Mouse (Mus musculus) heart, postnatal 0 days (tissue): ENCODE results near the gene Iqcf1. TPM values are rescaled to one million over a fixed set of nuclear protein-coding genes. Genes with fewer than 3 reads are reported as not detected.

Source experiments
- ATAC-seq: fragments of 200-750 bp; cut with Nextera tagmentation; 2 replicates; pipeline ENCODE4 v1.8.0; 2017; ENCODE audit warnings: low read depth, moderate number of reproducible peaks, moderate library complexity; ENCODE audit not compliant: insufficient read depth
- DNase-seq: peaks from one replicate; pipeline ENCODE4 v3.0.0-alpha.2; 2016; ENCODE audit warnings: low spot score
- H3K27ac ChIP-seq: fragments of 300-500 bp; sonication (generic); 2 replicates; pipeline ENCODE4 v1.5.1; 2014; ENCODE audit warnings: low read depth, mild to moderate bottlenecking
- H3K27me3 ChIP-seq: fragments of 300-500 bp; sonication (generic); 2 replicates; pipeline ENCODE4 v1.6.1; 2014; ENCODE audit warnings: low read length, mixed read lengths; ENCODE audit not compliant: control insufficient read depth, insufficient read depth
- H3K36me3 ChIP-seq: fragments of 300-500 bp; sonication (generic); replicated peaks from 2 replicates; pipeline ENCODE4 v1.6.1; 2014; ENCODE audit warnings: low read length, mixed read lengths; ENCODE audit not compliant: control insufficient read depth, insufficient read depth
- H3K4me1 ChIP-seq: fragments of 300-500 bp; sonication (generic); 2 replicates; pipeline ENCODE4 v1.6.1; 2014; ENCODE audit warnings: antibody characterized with exemption; ENCODE audit not compliant: control insufficient read depth, insufficient read depth
- H3K4me2 ChIP-seq: fragments of 300-500 bp; sonication (generic); 2 replicates; pipeline ENCODE4 v1.6.1; 2014; ENCODE audit warnings: low read depth, mild to moderate bottlenecking, low read length, moderate library complexity
- H3K4me3 ChIP-seq: fragments of 300-500 bp; sonication (generic); 2 replicates; pipeline ENCODE4 v1.5.1; 2014; ENCODE audit warnings: low read depth, low read length
- H3K9ac ChIP-seq: fragments of 300-500 bp; sonication (generic); replicated peaks from 2 replicates; pipeline ENCODE4 v1.6.1; 2014; ENCODE audit warnings: low read depth, low read length, mixed read lengths
- H3K9me3 ChIP-seq: fragments of 300-500 bp; sonication (generic); replicated peaks from 2 replicates; pipeline ENCODE4 v1.6.1; 2016; ENCODE audit warnings: low read length; ENCODE audit not compliant: control insufficient read depth
- CTCF ChIP-seq: IDR thresholded peaks from 2 replicates; pipeline ENCODE4 v1.5.1; 2016; ENCODE audit warnings: antibody characterized with exemption, control low read depth, low read depth
- EP300 ChIP-seq: IDR thresholded peaks from 2 replicates; pipeline ENCODE4 v1.6.1; 2016; ENCODE audit warnings: antibody characterized with exemption, low read depth
- WGBS: fragments of 180-500 bp; shearing (Covaris S2); extraction: QIAGEN DNeasy Blood & Tissue Kit; methylation state at CpG from one replicate; pipeline ENCODE4 v1.1.7; 2014; 5-methylcytosine and 5-hydroxymethylcytosine counted together
- polyA plus RNA-seq: library from polyadenylated mRNA; unstranded; fragments of >200 nt; fragmentation: Nextera tagmentation; extraction: Ambion mirVana; gene quantifications from 2 replicates; pipeline ENCODE4 v1.2.1, GENCODE M21; 2015
- total RNA-seq: library from RNA; depleted of rRNA; stranded (reverse); fragments of >200 nt; gene quantifications from 2 replicates; pipeline ENCODE4 v1.2.3, GENCODE M21; 2014; ENCODE audit warnings: low replicate concordance; rRNA removed

Iqcf1 gene
- total and polyA plus RNA-seq, 2 experiments from 2014 or later = not detected

- WGBS = 65% methylated on average over 8 of the region's 8 CpGs
- Histone ChIP-seq H3K27me3 (no peaks in the 10 kb centered on the region), H3K9me3 (no peaks in the 10 kb centered on the region), H3K4me3 (no peak overlapping the region), H3K27ac (no peak overlapping the region), H3K4me2 (no peak overlapping the region), H3K36me3 (no peaks in the 10 kb centered on the region), H3K9ac (no peak overlapping the region), H3K4me1 (no peaks in the 10 kb centered on the region)
- TF ChIP-seq CTCF (no peak), EP300 (no peak)
- ATAC-seq = no peak
- no peak for DNase-seq
Measured at GRCm38 (mm10) chr9:106519909-106520308, 20.1 kb downstream of the Iqcf1 start.

GRCm38 (mm10) chr9:106531833-106532232 is 32.1 kb downstream of the Iqcf1 start:
- no peak for DNase-seq
- no peaks in the 10 kb centered on the region for H3K36me3 ChIP-seq
- H3K4me2 ChIP-seq = no peak overlapping the region
- no peaks in the 10 kb centered on the region for H3K9me3 ChIP-seq
- H3K4me1 ChIP-seq = no peaks in the 10 kb centered on the region
- no peak overlapping the region for H3K9ac ChIP-seq
- no peaks in the 10 kb centered on the region for H3K27me3 ChIP-seq
- no peak for ATAC-seq
- H3K4me3 ChIP-seq = no peak overlapping the region
- H3K27ac ChIP-seq = no peak overlapping the region
- TF ChIP-seq CTCF (peak; percentile 80), EP300 (no peak)
- WGBS = 30% methylated on average over 3 of the region's 3 CpGs

- DNase-seq (no peak), ATAC-seq (no peak)
- Histone ChIP-seq H3K9me3 (no peaks in the 10 kb centered on the region), H3K4me2 (no peak overlapping the region), H3K9ac (no peak overlapping the region), H3K4me1 (no peaks in the 10 kb centered on the region), H3K27ac (no peak overlapping the region), H3K27me3 (no peaks in the 10 kb centered on the region), H3K36me3 (no peaks in the 10 kb centered on the region), H3K4me3 (no peak overlapping the region)
- WGBS = 91% methylated on average over 7 of the region's 7 CpGs
- no peak for TF ChIP-seq EP300
- TF ChIP-seq CTCF = no peak
Measured at GRCm38 (mm10) chr9:106534296-106534695, 34.5 kb downstream of the Iqcf1 start.

- TF ChIP-seq CTCF (no peak), EP300 (no peak)
- H3K9me3 ChIP-seq = no peaks in the 10 kb centered on the region
Measured at GRCm38 (mm10) chr9:106534975-106535374, 35.2 kb downstream of the Iqcf1 start.

More at GRCm38 (mm10) chr9:106534975-106535374, 35.2 kb downstream of the Iqcf1 start:
- Histone ChIP-seq H3K4me1 (no peaks in the 10 kb centered on the region), H3K9ac (no peak overlapping the region), H3K27ac (no peak overlapping the region), H3K27me3 (no peaks in the 10 kb centered on the region), H3K4me3 (no peak overlapping the region), H3K36me3 (no peaks in the 10 kb centered on the region), H3K4me2 (no peak overlapping the region)
- 73% methylated on average over 11 of the region's 11 CpGs for WGBS
- no peak for DNase-seq
- ATAC-seq = no peak

Other genes starting within 250 kb of the Iqcf1 start
- 12.3 and 38.0 TPM in 2 replicates for gene Poc1a, start 218.9 kb upstream of the Iqcf1 start, total RNA-seq
- gene Poc1a, start 218.9 kb upstream of the Iqcf1 start, polyA plus RNA-seq = 13.6 and 13.8 TPM in 2 replicates
- 46.9 and 47.7 TPM in 2 replicates for gene Dusp7, start 131.3 kb upstream of the Iqcf1 start, total RNA-seq
- gene Dusp7, start 131.3 kb upstream of the Iqcf1 start, polyA plus RNA-seq = 9.1 and 10.3 TPM in 2 replicates
- 783 and 913 TPM in 2 replicates for gene Rpl29, start 70.5 kb upstream of the Iqcf1 start, total RNA-seq
- 504 and 531 TPM in 2 replicates for gene Rpl29, start 70.5 kb upstream of the Iqcf1 start, polyA plus RNA-seq
- 38.5 and 45.3 TPM in 2 replicates for gene Acy1, start 61.6 kb upstream of the Iqcf1 start, total RNA-seq
- gene Acy1, start 61.6 kb upstream of the Iqcf1 start, polyA plus RNA-seq = 19.0 and 20.1 TPM in 2 replicates
- 14.9 and 46.8 TPM in 2 replicates for gene Abhd14b, start 52.5 kb upstream of the Iqcf1 start, total RNA-seq
- 5.3 and 5.9 TPM in 2 replicates for gene Abhd14b, start 52.5 kb upstream of the Iqcf1 start, polyA plus RNA-seq
- 57.3 and 64.8 TPM in 2 replicates for gene Abhd14a, start 52.3 kb upstream of the Iqcf1 start, total RNA-seq
- gene Abhd14a, start 52.3 kb upstream of the Iqcf1 start, polyA plus RNA-seq = 45.8 and 47.1 TPM in 2 replicates
- 157 and 188 TPM in 2 replicates for gene Pcbp4, start 46.7 kb upstream of the Iqcf1 start, total RNA-seq
- 40.9 and 44.1 TPM in 2 replicates for gene Pcbp4, start 46.7 kb upstream of the Iqcf1 start, polyA plus RNA-seq
- not detected in 2 replicates for gene Gpr62, start 34.0 kb upstream of the Iqcf1 start, total RNA-seq
- gene Gpr62, start 34.0 kb upstream of the Iqcf1 start, polyA plus RNA-seq = 0.11 TPM in 1 of 2 replicates, not detected in the other
- 16.5 and 54.6 TPM in 2 replicates for gene Rrp9, start 24.0 kb upstream of the Iqcf1 start, total RNA-seq
- 17.6 and 21.0 TPM in 2 replicates for gene Rrp9, start 24.0 kb upstream of the Iqcf1 start, polyA plus RNA-seq
- 7.2 and 16.7 TPM in 2 replicates for gene Parp3, start 23.0 kb upstream of the Iqcf1 start, total RNA-seq
- gene Parp3, start 23.0 kb upstream of the Iqcf1 start, polyA plus RNA-seq = 2.8 and 2.9 TPM in 2 replicates
- gene Iqcf5, start 14.6 kb downstream of the Iqcf1 start, total RNA-seq = not detected in 2 replicates
- not detected in 2 replicates for gene Iqcf5, start 14.6 kb downstream of the Iqcf1 start, polyA plus RNA-seq
- gene Iqcf3, start 61.7 kb downstream of the Iqcf1 start, total RNA-seq = not detected in 2 replicates
- gene Iqcf3, start 61.7 kb downstream of the Iqcf1 start, polyA plus RNA-seq = not detected in 2 replicates
- not detected in 2 replicates for gene Iqcf4, start 71.0 kb downstream of the Iqcf1 start, total RNA-seq
- not detected in 2 replicates for gene Iqcf4, start 71.0 kb downstream of the Iqcf1 start, polyA plus RNA-seq
- gene Iqcf6, start 126.6 kb downstream of the Iqcf1 start, total RNA-seq = not detected in 2 replicates
- gene Iqcf6, start 126.6 kb downstream of the Iqcf1 start, polyA plus RNA-seq = not detected in 2 replicates
- not detected in 2 replicates for gene Grm2, start 156.1 kb downstream of the Iqcf1 start, total RNA-seq
- gene Grm2, start 156.1 kb downstream of the Iqcf1 start, polyA plus RNA-seq = not detected in 2 replicates
- gene Tex264, start 186.0 kb downstream of the Iqcf1 start, total RNA-seq = 30.9 and 122 TPM in 2 replicates
- gene Tex264, start 186.0 kb downstream of the Iqcf1 start, polyA plus RNA-seq = 44.6 and 47.9 TPM in 2 replicates